Mouse (Mus musculus): ENCODE measurements at regions not wholly inside any gene's neighbourhood (a gene's known extent, or its start where the extent isn't known, plus 50 kb on each side); places are given as distances from the start of the nearest gene placed in this dataset.
A peak's percentile ranks its signal among the peaks of the same experiment; 100 is the strongest.

- DNase-seq (ENCODE audit: inconsistent ontology term): peak; percentile 48
Observed at GRCm38 (mm10) chr10:55767571-55767970, 339.1 kb upstream of the Msl3l2 start.

GRCm38 (mm10) chr10:55769642-55770041, 337.1 kb upstream of the Msl3l2 start:
- peak; percentile 8 for DNase-seq (ENCODE audit: inconsistent ontology term)

GRCm38 (mm10) chr10:55782674-55783469, 323.8 kb upstream of the Msl3l2 start:
- no peak for DNase-seq (ENCODE audit: inconsistent ontology term)

- DNase-seq (ENCODE audit: inconsistent ontology term): no peak
Observed at GRCm38 (mm10) chr10:55813966-55814365, 292.8 kb upstream of the Msl3l2 start.

- DNase-seq (ENCODE audit: inconsistent ontology term): no peak
Observed at GRCm38 (mm10) chr10:55851361-55851760, 255.4 kb upstream of the Msl3l2 start.

GRCm38 (mm10) chr10:55892606-55893005, 214.1 kb upstream of the Msl3l2 start:
- DNase-seq (ENCODE audit: inconsistent ontology term): no peak

- DNase-seq (ENCODE audit: inconsistent ontology term): no peak
Observed at GRCm38 (mm10) chr10:55929100-55929499, 177.6 kb upstream of the Msl3l2 start.

GRCm38 (mm10) chr10:55933993-55934392, 172.7 kb upstream of the Msl3l2 start:
- DNase-seq (ENCODE audit: inconsistent ontology term): no peak

- no peak for DNase-seq (ENCODE audit: inconsistent ontology term)
Observed at GRCm38 (mm10) chr10:55935447-55935846, 171.3 kb upstream of the Msl3l2 start.

- no peak for DNase-seq (ENCODE audit: inconsistent ontology term)
Observed at GRCm38 (mm10) chr10:55962627-55963203, 144.0 kb upstream of the Msl3l2 start.

All from Muller cell, postnatal 12 days (primary cell).